Mouse (Mus musculus) lung, postnatal 0 days (tissue): ENCODE data around the gene Nhlrc2.

Experiments used
- CTCF ChIP-seq: IDR thresholded peaks from 2 replicates; pipeline ENCODE4 v1.5.1; 2016; ENCODE audit warnings: antibody characterized with exemption, mild to moderate bottlenecking
- EP300 ChIP-seq: IDR thresholded peaks from 2 replicates; pipeline ENCODE4 v1.6.1; 2016; ENCODE audit warnings: antibody characterized with exemption, mild to moderate bottlenecking, control low read depth

GRCm38 (mm10) chr19:56599996-56600395 lies 51.9 kb downstream of the Nhlrc2 start:
- no peak for TF ChIP-seq CTCF
- TF ChIP-seq EP300 = 0 out of 2 replicates have a peak, but pooled peaks have one; percentile 7
